Mouse (Mus musculus) limb, embryonic 11.5 days (tissue): ENCODE measurements around the gene Pum2. TPM values are rescaled to one million over a fixed set of nuclear protein-coding genes. Genes with fewer than 3 reads are reported as not detected.
A peak's percentile ranks its signal among the peaks of the same experiment; 100 is the strongest.

Experiments
- ATAC-seq: fragments of 200-750 bp; cut with Nextera tagmentation; 2 replicates; pipeline ENCODE4 v1.8.0; 2017; ENCODE audit warnings: low read depth; ENCODE audit not compliant: insufficient number of reproducible peaks, low FRiP score, low TSS enrichment
- DNase-seq: peaks from one replicate; pipeline ENCODE4 v3.0.0-alpha.2; 2015; ENCODE audit warnings: low spot score
- H3K27ac ChIP-seq: fragments of 300-500 bp; sonication (generic); replicated peaks from 2 replicates; pipeline ENCODE4 v1.5.1; 2014; ENCODE audit warnings: low read depth, mild to moderate bottlenecking, low read length
- H3K27me3 ChIP-seq: fragments of 300-500 bp; sonication (generic); 2 replicates; pipeline ENCODE4 v1.6.1; 2014; ENCODE audit warnings: mild to moderate bottlenecking, low read length, mixed read lengths; ENCODE audit not compliant: control insufficient read depth, insufficient read depth
- H3K36me3 ChIP-seq: fragments of 300-500 bp; sonication (generic); 2 replicates; pipeline ENCODE4 v1.6.1; 2014; ENCODE audit warnings: mild to moderate bottlenecking, low read length, moderate library complexity, mixed read lengths; ENCODE audit not compliant: control insufficient read depth, insufficient read depth
- H3K4me1 ChIP-seq: fragments of 300-500 bp; sonication (generic); 2 replicates; pipeline ENCODE4 v1.6.1; 2014; ENCODE audit warnings: low read length, mixed read lengths; ENCODE audit not compliant: control insufficient read depth, insufficient read depth
- H3K4me2 ChIP-seq: fragments of 300-500 bp; sonication (generic); 2 replicates; pipeline ENCODE4 v1.6.1; 2014; ENCODE audit warnings: low read depth, mild to moderate bottlenecking, moderate library complexity; ENCODE audit not compliant: severe bottlenecking
- H3K4me3 ChIP-seq: fragments of 300-500 bp; sonication (generic); 2 replicates; pipeline ENCODE4 v1.5.1; 2014; ENCODE audit warnings: low read depth, low read length
- H3K9ac ChIP-seq: fragments of 300-500 bp; sonication (generic); 2 replicates; pipeline ENCODE4 v1.6.1; 2014; ENCODE audit warnings: mild to moderate bottlenecking, low read length
- H3K9me3 ChIP-seq: fragments of 300-500 bp; sonication (generic); 2 replicates; pipeline ENCODE4 v1.6.1; 2016; ENCODE audit warnings: low read length; ENCODE audit not compliant: control insufficient read depth
- WGBS: fragments of 180-500 bp; shearing (Covaris S2); extraction: QIAGEN DNeasy Blood & Tissue Kit; methylation state at CpG from one replicate; pipeline ENCODE4 v1.1.7; 2014; 5-methylcytosine and 5-hydroxymethylcytosine counted together
- polyA plus RNA-seq: library from polyadenylated mRNA; unstranded; fragments of >200 nt; fragmentation: Nextera tagmentation; extraction: Ambion mirVana; gene quantifications from 2 replicates; pipeline ENCODE4 v1.2.1, GENCODE M21; 2014

The Pum2 gene
- polyA plus RNA-seq, 1 experiment from 2014 or later = 73.6 TPM

DNA sequence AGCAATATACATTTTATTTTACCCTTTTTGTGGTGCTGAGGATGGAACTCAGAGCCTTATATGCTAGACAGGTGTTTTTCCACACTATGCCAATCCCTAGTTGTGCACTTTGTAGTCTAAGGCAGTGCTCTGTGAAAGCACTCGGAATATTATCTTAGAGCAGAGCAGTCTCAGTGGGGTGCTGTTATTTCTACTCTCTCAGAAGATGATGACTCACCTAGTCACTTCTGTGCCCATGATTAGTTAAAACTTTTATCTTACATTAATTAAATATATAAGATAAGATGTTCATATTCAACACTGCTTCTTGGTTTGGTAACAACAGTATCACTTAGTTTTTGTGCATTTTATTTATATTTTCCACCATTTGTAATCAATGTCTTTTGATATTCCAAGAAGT, 30.1 kb downstream of the Pum2 start:
- Histone ChIP-seq H3K27ac (no peak overlapping the region), H3K9ac (no peak overlapping the region), H3K27me3 (no peaks in the 10 kb centered on the region), H3K4me2 (no peak overlapping the region), H3K9me3 (no peaks in the 10 kb centered on the region), H3K36me3 (no peaks in the 10 kb centered on the region), H3K4me1 (no peaks in the 10 kb centered on the region), H3K4me3 (no peak overlapping the region)
- no peak for ATAC-seq
- DNase-seq = no peak
- WGBS = 89% methylated on average over 1 of the region's 1 CpGs

DNA sequence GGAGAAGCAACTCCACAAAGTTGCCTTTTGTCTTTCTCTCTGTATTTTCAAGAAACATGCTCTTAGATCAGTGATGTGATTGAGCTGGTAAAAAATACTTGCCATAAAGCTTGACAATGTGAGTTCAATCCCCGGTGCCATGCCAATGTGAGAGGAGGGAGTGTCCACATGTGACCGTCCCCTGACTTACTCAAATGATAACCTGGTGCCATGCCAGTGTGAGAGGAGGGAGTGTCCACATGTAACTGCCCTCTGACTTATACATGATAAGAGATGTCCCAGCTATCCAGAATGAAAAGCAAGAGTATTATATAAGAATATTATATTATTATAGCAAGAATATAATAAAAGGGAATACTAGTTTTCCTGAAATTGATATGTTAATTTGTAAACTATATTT, 34.9 kb downstream of the Pum2 start:
- no peaks in the 10 kb centered on the region for H3K4me1 ChIP-seq
- DNase-seq (no peak), ATAC-seq (no peak)
- no peak overlapping the region for H3K27ac ChIP-seq
- H3K27me3 ChIP-seq = no peaks in the 10 kb centered on the region
- H3K9me3 ChIP-seq = no peaks in the 10 kb centered on the region
- H3K4me2 ChIP-seq = no peak overlapping the region
- peaks cover 4% of the 10 kb centered on the region; the same call in 1 of the 2 replicates for H3K36me3 ChIP-seq
- H3K4me3 ChIP-seq = no peak overlapping the region
- WGBS = 83% methylated on average over 2 of the region's 2 CpGs
- no peak overlapping the region for H3K9ac ChIP-seq

DNA sequence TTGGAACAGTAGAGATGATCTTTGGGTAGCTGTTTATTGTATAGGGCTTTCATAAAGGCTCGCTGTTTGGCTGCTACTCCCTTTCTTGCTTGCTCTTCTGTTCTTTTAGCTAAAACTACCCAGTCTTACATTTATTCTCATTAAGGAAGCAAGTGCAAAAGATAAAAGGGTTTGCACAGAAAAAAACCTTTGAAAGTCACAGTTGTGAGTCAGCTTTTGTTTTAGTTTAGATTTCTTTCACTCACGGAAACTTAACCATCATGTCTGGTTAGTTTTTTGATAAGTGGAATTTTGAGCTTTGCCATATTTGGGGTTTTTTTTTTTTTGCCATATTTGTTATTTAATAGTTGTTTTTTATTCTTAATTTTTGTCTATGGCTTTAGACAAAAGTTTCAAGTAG, 38.7 kb downstream of the Pum2 start:
- Histone ChIP-seq H3K4me1 (no peaks in the 10 kb centered on the region), H3K27me3 (no peaks in the 10 kb centered on the region), H3K9ac (no peak overlapping the region), H3K4me3 (no peak overlapping the region), H3K4me2 (no peak overlapping the region), H3K27ac (no peak overlapping the region), H3K9me3 (no peaks in the 10 kb centered on the region), H3K36me3 (peaks cover 4% of the 10 kb centered on the region; the same call in 1 of the 2 replicates)
- DNase-seq (no peak), ATAC-seq (no peak)
- WGBS = 91% methylated on average over 2 of the region's 2 CpGs

DNA sequence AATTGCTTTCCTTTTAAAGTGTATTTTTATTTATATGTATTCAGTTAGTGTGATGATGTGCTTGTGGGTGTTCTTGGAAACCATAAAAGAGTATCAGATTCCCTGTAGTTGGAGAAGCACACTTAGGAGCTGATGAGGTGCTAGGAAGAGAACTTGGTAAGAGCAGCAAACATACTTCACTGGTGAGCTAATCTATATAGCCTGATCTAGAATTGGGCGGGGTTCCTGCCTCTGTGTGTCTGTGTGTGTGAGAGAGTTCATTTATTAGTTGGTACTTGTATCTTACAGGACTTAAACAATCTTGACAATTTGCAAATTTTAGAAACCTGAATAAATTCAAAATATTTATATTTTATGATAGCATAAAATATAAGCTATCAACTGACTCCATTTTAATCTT, 42.2 kb downstream of the Pum2 start:
- no peaks in the 10 kb centered on the region for H3K36me3 ChIP-seq
- H3K4me2 ChIP-seq = no peak overlapping the region
- H3K27ac ChIP-seq = no peak overlapping the region
- ATAC-seq (no peak), DNase-seq (no peak)
- no peaks in the 10 kb centered on the region for H3K4me1 ChIP-seq
- H3K4me3 ChIP-seq = no peak overlapping the region
- WGBS = 85% methylated on average over 1 of the region's 1 CpGs
- no peaks in the 10 kb centered on the region for H3K27me3 ChIP-seq
- H3K9me3 ChIP-seq = no peaks in the 10 kb centered on the region
- no peak overlapping the region for H3K9ac ChIP-seq

DNA sequence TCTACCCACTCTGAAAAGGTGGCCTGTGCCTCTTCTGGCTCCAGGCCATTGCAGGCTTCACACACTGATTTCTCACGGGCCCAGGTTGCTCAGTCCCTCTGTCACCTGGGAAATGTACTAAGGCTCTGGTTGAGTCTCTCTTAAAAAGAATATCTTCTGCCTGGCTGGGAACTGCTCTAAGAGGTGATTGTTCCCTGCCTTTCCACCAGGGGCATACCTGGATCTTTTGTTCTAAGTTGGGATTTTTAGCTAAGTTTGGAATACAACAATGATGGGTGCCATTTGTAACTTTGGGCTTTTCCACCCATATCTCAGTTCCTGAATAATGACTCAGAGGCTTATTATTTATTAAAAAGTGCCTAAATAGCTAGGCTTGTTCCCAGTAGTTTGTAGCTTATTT, 53.0 kb downstream of the Pum2 start:
- H3K4me3 ChIP-seq = no peak overlapping the region
- H3K36me3 ChIP-seq = peaks cover 13% of the 10 kb centered on the region
- H3K27ac ChIP-seq = no peak overlapping the region
- WGBS = 60% methylated on average over 1 of the region's 1 CpGs
- DNase-seq (no peak), ATAC-seq (no peak)
- H3K27me3 ChIP-seq = no peaks in the 10 kb centered on the region
- no peaks in the 10 kb centered on the region for H3K9me3 ChIP-seq
- H3K4me2 ChIP-seq = no peak overlapping the region
- no peaks in the 10 kb centered on the region for H3K4me1 ChIP-seq
- H3K9ac ChIP-seq = no peak overlapping the region

DNA sequence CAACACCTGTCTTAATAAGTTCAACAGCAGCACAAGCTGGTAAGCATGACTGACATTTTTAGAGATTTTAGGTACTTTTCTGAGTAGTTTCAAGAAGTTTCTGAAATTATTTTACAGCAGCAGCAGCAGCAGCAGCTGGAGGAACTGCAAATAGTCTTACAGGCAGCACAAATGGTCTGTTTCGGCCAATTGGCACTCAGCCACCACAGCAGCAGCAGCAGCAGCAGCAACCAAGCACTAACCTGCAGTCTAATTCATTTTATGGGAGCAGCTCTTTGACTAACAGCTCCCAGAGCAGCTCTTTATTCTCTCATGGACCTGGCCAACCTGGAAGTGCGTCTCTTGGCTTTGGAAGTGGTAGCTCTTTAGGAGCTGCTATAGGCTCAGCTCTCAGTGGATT, 54.8 kb downstream of the Pum2 start:
- H3K4me1 ChIP-seq = no peaks in the 10 kb centered on the region
- no peaks in the 10 kb centered on the region for H3K27me3 ChIP-seq
- no peak overlapping the region for H3K9ac ChIP-seq
- ATAC-seq (no peak), DNase-seq (no peak)
- H3K9me3 ChIP-seq = no peaks in the 10 kb centered on the region
- no peak overlapping the region for H3K4me2 ChIP-seq
- no peak overlapping the region for H3K27ac ChIP-seq
- peaks cover 11% of the 10 kb centered on the region for H3K36me3 ChIP-seq
- H3K4me3 ChIP-seq = no peak overlapping the region
- 88% methylated on average over 2 of the region's 2 CpGs for WGBS

DNA sequence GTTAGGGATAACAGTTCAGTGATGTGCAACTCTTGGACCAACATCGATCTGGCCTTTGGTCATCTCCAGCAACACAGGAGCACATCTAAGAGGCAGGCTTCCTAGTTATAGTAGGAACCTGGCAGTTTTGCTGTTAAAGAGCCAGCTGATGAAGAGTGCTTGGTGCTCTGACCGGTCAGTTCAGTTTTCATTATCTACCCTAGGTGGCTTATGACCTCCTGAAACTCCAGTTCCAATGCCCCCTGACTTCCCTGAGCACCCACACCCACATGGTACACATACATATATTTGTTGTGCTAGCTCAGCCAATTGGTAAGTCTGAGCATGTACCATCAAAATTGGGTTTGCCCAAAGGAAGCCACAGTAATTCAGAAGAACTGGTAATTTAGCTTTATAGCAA, 79.7 kb downstream of the Pum2 start:
- H3K9ac ChIP-seq = no peak overlapping the region
- no peaks in the 10 kb centered on the region for H3K4me1 ChIP-seq
- H3K9me3 ChIP-seq = peaks cover 6% of the 10 kb centered on the region; the same call in 1 of the 2 replicates
- WGBS = 97% methylated on average over 2 of the region's 2 CpGs
- ATAC-seq = no peak
- no peak overlapping the region for H3K27ac ChIP-seq
- H3K27me3 ChIP-seq = no peaks in the 10 kb centered on the region
- DNase-seq = peak; percentile 20
- H3K4me2 ChIP-seq = no peak overlapping the region
- no peak overlapping the region for H3K4me3 ChIP-seq
- peaks cover 22% of the 10 kb centered on the region for H3K36me3 ChIP-seq

DNA sequence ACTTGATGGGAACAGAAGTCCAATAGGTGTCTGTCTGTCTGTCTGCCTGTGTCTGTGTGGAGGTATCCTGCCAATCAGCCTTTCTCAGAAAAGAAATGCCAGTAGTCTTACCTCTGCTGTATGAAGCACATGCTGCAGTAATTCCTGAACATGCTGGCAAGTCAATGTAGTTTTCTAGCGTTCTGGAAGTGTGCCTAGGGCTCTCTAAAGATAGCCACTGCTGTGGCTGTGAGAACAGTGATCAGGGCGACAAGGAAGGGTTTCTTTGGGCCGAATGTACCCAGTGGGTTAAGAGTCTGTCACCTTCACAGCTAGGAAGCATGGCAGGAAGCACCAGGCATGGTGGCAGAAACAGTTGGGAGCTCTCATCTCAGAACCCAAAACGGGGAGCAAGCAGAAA, 80.2 kb downstream of the Pum2 start:
- DNase-seq (peak; percentile 20), ATAC-seq (no peak)
- 87% methylated on average over 4 of the region's 4 CpGs for WGBS
- H3K4me1 ChIP-seq = no peaks in the 10 kb centered on the region
- no peak overlapping the region for H3K4me2 ChIP-seq
- H3K36me3 ChIP-seq = peaks cover 19% of the 10 kb centered on the region
- H3K27ac ChIP-seq = no peak overlapping the region
- no peak overlapping the region for H3K4me3 ChIP-seq
- no peaks in the 10 kb centered on the region for H3K27me3 ChIP-seq
- H3K9ac ChIP-seq = no peak overlapping the region
- H3K9me3 ChIP-seq = peaks cover 6% of the 10 kb centered on the region; the same call in 1 of the 2 replicates

DNA sequence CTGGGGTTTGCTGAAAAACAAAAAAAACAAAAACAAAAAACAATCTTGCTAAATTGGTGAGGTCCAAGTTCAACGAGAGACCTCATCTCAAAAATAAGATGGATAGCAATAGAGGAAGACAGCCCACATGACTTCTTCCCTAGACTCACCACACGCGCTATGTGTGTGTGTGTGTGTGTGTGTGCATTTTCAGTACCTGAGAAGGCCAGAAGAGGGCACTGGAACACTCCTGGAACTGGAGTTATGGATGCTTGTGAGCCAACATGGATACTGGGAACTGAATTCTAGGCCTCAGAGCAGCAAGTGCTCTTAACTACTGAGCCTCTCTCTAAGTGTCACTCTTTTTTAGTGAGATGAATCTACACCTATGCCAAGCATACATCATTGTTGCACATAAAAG, 84.1 kb downstream of the Pum2 start:
- peaks cover 6% of the 10 kb centered on the region; the same call in 1 of the 2 replicates for H3K9me3 ChIP-seq
- peak; percentile 23 for DNase-seq
- no peaks in the 10 kb centered on the region for H3K4me1 ChIP-seq
- WGBS = 97% methylated on average over 3 of the region's 3 CpGs
- H3K9ac ChIP-seq = no peak overlapping the region
- peaks cover 12% of the 10 kb centered on the region for H3K36me3 ChIP-seq
- no peak overlapping the region for H3K4me2 ChIP-seq
- no peaks in the 10 kb centered on the region for H3K27me3 ChIP-seq
- H3K27ac ChIP-seq = no peak overlapping the region
- no peak overlapping the region for H3K4me3 ChIP-seq
- no peak for ATAC-seq
